Mouse (Mus musculus) urinary bladder, postnatal 14 days (tissue): ENCODE results near the gene Ubl7.

Experiments used
- DNase-seq: peaks from one replicate; pipeline ENCODE4 v3.0.0; 2021; ENCODE audit warnings: low spot score

Gene Ubl7

GRCm38 (mm10) chr9:57921491-57922060, 10.8 kb downstream of the Ubl7 start:
- DNase-seq = no peak

GRCm38 (mm10) chr9:57922381-57922780, 11.6 kb downstream of the Ubl7 start:
- DNase-seq = no peak

GRCm38 (mm10) chr9:57923046-57923445, 12.3 kb downstream of the Ubl7 start:
- no peak for DNase-seq

GRCm38 (mm10) chr9:57931166-57931767, 20.5 kb downstream of the Ubl7 start:
- DNase-seq = no peak

GRCm38 (mm10) chr9:57932253-57932652, 21.5 kb downstream of the Ubl7 start:
- DNase-seq = no peak

- DNase-seq = no peak
Observed at GRCm38 (mm10) chr9:57932831-57933602, 22.2 kb downstream of the Ubl7 start.

GRCm38 (mm10) chr9:57935683-57936437, 25.1 kb downstream of the Ubl7 start:
- peak; percentile 90 for DNase-seq

- no peak for DNase-seq
Observed at GRCm38 (mm10) chr9:57937171-57937570, 26.4 kb downstream of the Ubl7 start.

GRCm38 (mm10) chr9:57937651-57938050, 26.9 kb downstream of the Ubl7 start:
- no peak for DNase-seq

- DNase-seq = no peak
Observed at GRCm38 (mm10) chr9:57938225-57939055, 27.7 kb downstream of the Ubl7 start.

GRCm38 (mm10) chr9:57939431-57940348, 28.9 kb downstream of the Ubl7 start, which contains the start of gene Sema7a:
TSS of gene Sema7a (plus strand) at chr9:57940112.
- DNase-seq = peak; percentile 67

- DNase-seq = no peak
Observed at GRCm38 (mm10) chr9:57940349-57940794, 29.6 kb downstream of the Ubl7 start.

GRCm38 (mm10) chr9:57940861-57941638, 30.3 kb downstream of the Ubl7 start:
- DNase-seq = no peak

GRCm38 (mm10) chr9:57942039-57942438, 31.3 kb downstream of the Ubl7 start:
- DNase-seq = no peak

- DNase-seq = no peak
Observed at GRCm38 (mm10) chr9:57943067-57943466, 32.3 kb downstream of the Ubl7 start.

- peak; percentile 57 for DNase-seq
Observed at GRCm38 (mm10) chr9:57944572-57944971, 33.8 kb downstream of the Ubl7 start.

- DNase-seq = no peak
Observed at GRCm38 (mm10) chr9:57945771-57946616, 35.2 kb downstream of the Ubl7 start.

- no peak for DNase-seq
Observed at GRCm38 (mm10) chr9:57947381-57948030, 36.7 kb downstream of the Ubl7 start.
